Mouse (Mus musculus): Measurements from ENCODE around the gene D330020A13Rik. TPM values are rescaled to one million over a fixed set of nuclear protein-coding genes. Genes with fewer than 3 reads are reported as not detected.

The D330020A13Rik gene
- total RNA-seq, 2 experiments from 2014 or later, result not detected

Other genes with a start within 250 kb of the D330020A13Rik start
- under 1 TPM; 0.43 to 0.45 TPM for gene Ninj2, start 201.0 kb upstream of the D330020A13Rik start, total RNA-seq (2021)
- under 1 TPM; 0.30 to 0.32 TPM for gene B4galnt3, start 195 bp downstream of the D330020A13Rik start, total RNA-seq (2021)
- gene Kdm5a, start 69.8 kb downstream of the D330020A13Rik start, total RNA-seq (2021), result 10 to 100 TPM; 29.1 to 31.2 TPM
- gene Ccdc77, start 70.0 kb downstream of the D330020A13Rik start, total RNA-seq (2021), result 1 to 10 TPM; 4.6 to 7.7 TPM
- gene Il17ra, start 168.9 kb downstream of the D330020A13Rik start, total RNA-seq (2021), result 1 to 10 TPM; 4.9 to 5.4 TPM
- gene Tmem121b, start 199.4 kb downstream of the D330020A13Rik start, total RNA-seq (2021), result 10 to 100 TPM; 51.3 to 51.6 TPM
- 10 to 100 TPM; 31.3 to 31.5 TPM for gene Hdhd5, start 237.0 kb downstream of the D330020A13Rik start, total RNA-seq (2021)

Measured in left cerebral cortex, postnatal 10 days (tissue).